Mouse (Mus musculus) layer of hippocampus, postnatal 14 days (tissue): ENCODE results near the gene Gm45753. TPM values are rescaled to one million over a fixed set of nuclear protein-coding genes. Genes with fewer than 3 reads are reported as not detected.
"Not testable (repeated sequence)": the region's sequence is repeated elsewhere in the genome, so short reads cannot be mapped to it uniquely, and the experiment has no call there.

Source experiments
- DNase-seq, 2 experiments: peaks; one replicate each; pipeline ENCODE4 v3.0.0; 2021 to 2022; ENCODE audit warnings: low spot score in 2 of 2, mixed read lengths in 1 of 2
- long read RNA-seq, 2 experiments: library from polyadenylated mRNA; stranded (forward); transcript quantifications; one replicate each; pipeline ENCODE4 v2.0.0; 2021
- total RNA-seq, 2 experiments: library from RNA; stranded (reverse); gene quantifications; 2 replicates each; pipeline ENCODE4 v1.2.3; 2021

The Gm45753 gene
- not detected for total RNA-seq
- long read RNA-seq, experiment 1: 0 reads
- long read RNA-seq, experiment 2: 0 reads

GRCm38 (mm10) chr8:45308366-45308765, at the start of gene Gm45753:
Gm45753 (minus strand) TSS chr8:45308466.
- DNase-seq: no peak

- DNase-seq: no peak
These were observed 47.5 kb upstream of the Gm45753 start for GRCm38 (mm10) chr8:45355809-45356208.

GRCm38 (mm10) chr8:45345031-45345430, 36.8 kb upstream of the Gm45753 start:
- DNase-seq: peak; percentile 32 to 53

- no peak for DNase-seq
These were observed 36.0 kb upstream of the Gm45753 start for GRCm38 (mm10) chr8:45344298-45344697.

- DNase-seq: no peak
These were observed 33.7 kb upstream of the Gm45753 start for GRCm38 (mm10) chr8:45341630-45342628.

- DNase-seq: no peak
These were observed 25.2 kb upstream of the Gm45753 start for GRCm38 (mm10) chr8:45333493-45333892.

- DNase-seq: peak; percentile 38 to 39
These were observed 24.6 kb upstream of the Gm45753 start, which contains the start of gene Cyp4v3 for GRCm38 (mm10) chr8:45332685-45333409. Cyp4v3 (minus strand) TSS chr8:45333216.

- no peak for DNase-seq
These were observed 22.6 kb upstream of the Gm45753 start for GRCm38 (mm10) chr8:45330856-45331255.

- DNase-seq: no peak
These were observed 21.1 kb upstream of the Gm45753 start for GRCm38 (mm10) chr8:45329206-45329980.

GRCm38 (mm10) chr8:45327076-45327475, 18.8 kb upstream of the Gm45753 start:
- DNase-seq: not testable (repeated sequence)

- DNase-seq: no peak
These were observed 15.9 kb upstream of the Gm45753 start for GRCm38 (mm10) chr8:45324151-45324550.

GRCm38 (mm10) chr8:45321365-45321764, 13.1 kb upstream of the Gm45753 start:
- no peak for DNase-seq

GRCm38 (mm10) chr8:45320930-45321329, 12.7 kb upstream of the Gm45753 start:
- no peak for DNase-seq

- no peak for DNase-seq
These were observed 2.7 kb upstream of the Gm45753 start for GRCm38 (mm10) chr8:45310967-45311366.

- no peak for DNase-seq
These were observed 2.8 kb downstream of the Gm45753 start for GRCm38 (mm10) chr8:45305479-45305878.

GRCm38 (mm10) chr8:45304354-45304753, 3.9 kb downstream of the Gm45753 start:
- DNase-seq: no peak

- peak in 1 of 2 experiments; percentile 26 for DNase-seq
These were observed 5.9 kb downstream of the Gm45753 start for GRCm38 (mm10) chr8:45302390-45302789.

GRCm38 (mm10) chr8:45295276-45295675, 13.0 kb downstream of the Gm45753 start:
- DNase-seq: no peak

GRCm38 (mm10) chr8:45294687-45295086, 13.6 kb downstream of the Gm45753 start, which contains the start of gene Klkb1:
Klkb1 (minus strand) TSS chr8:45294859.
- no peak for DNase-seq

- DNase-seq: peak; percentile 16 to 61
These were observed 16.5 kb downstream of the Gm45753 start for GRCm38 (mm10) chr8:45291790-45292189.

- no peak for DNase-seq
These were observed 26.6 kb downstream of the Gm45753 start for GRCm38 (mm10) chr8:45281630-45282029.
